Mouse (Mus musculus) forebrain, embryonic 16.5 days (tissue): Measurements from ENCODE around the gene Il1b. TPM values are rescaled to one million over a fixed set of nuclear protein-coding genes. Genes with fewer than 3 reads are reported as not detected.

ENCODE experiments used
- ATAC-seq: fragments of 200-750 bp; cut with Nextera tagmentation; 2 replicates; pipeline ENCODE4 v1.8.0; 2017; ENCODE audit warnings: mild to moderate bottlenecking, moderate library complexity
- H3K27ac ChIP-seq: fragments of 300-500 bp; sonication (generic); 2 replicates; pipeline ENCODE4 v1.5.1; 2014; ENCODE audit warnings: low read length, control low read depth
- H3K27me3 ChIP-seq: fragments of 300-500 bp; sonication (generic); replicated peaks from 2 replicates; pipeline ENCODE4 v1.6.1; 2014; ENCODE audit warnings: low read length; ENCODE audit not compliant: control insufficient read depth, insufficient read depth
- H3K36me3 ChIP-seq: fragments of 300-500 bp; sonication (generic); 2 replicates; pipeline ENCODE4 v1.6.1; 2014; ENCODE audit not compliant: control insufficient read depth, insufficient read depth
- H3K4me1 ChIP-seq: fragments of 300-500 bp; sonication (generic); replicated peaks from 2 replicates; pipeline ENCODE4 v1.6.1; 2014; ENCODE audit warnings: low read length; ENCODE audit not compliant: control insufficient read depth, insufficient read depth
- H3K4me2 ChIP-seq: fragments of 300-500 bp; sonication (generic); 2 replicates; pipeline ENCODE4 v1.6.1; 2014; ENCODE audit warnings: mild to moderate bottlenecking, low read length, control low read depth
- H3K4me3 ChIP-seq: fragments of 300-500 bp; sonication (generic); replicated peaks from 2 replicates; pipeline ENCODE4 v1.5.1; 2014; ENCODE audit warnings: mild to moderate bottlenecking, low read length, control low read depth
- H3K9ac ChIP-seq: fragments of 300-500 bp; sonication (generic); replicated peaks from 2 replicates; pipeline ENCODE4 v1.6.1; 2014; ENCODE audit warnings: low read depth, low read length, control low read depth
- H3K9me3 ChIP-seq: fragments of 300-500 bp; sonication (generic); 2 replicates; pipeline ENCODE4 v1.6.1; 2016; ENCODE audit warnings: low read length; ENCODE audit not compliant: control insufficient read depth
- WGBS: fragments of 180-500 bp; shearing (Covaris S2); extraction: QIAGEN DNeasy Blood & Tissue Kit; methylation state at CpG from one replicate; pipeline ENCODE4 v1.1.7; 2014; 5-methylcytosine and 5-hydroxymethylcytosine counted together
- polyA plus RNA-seq: library from polyadenylated mRNA; unstranded; fragments of >200 nt; fragmentation: Nextera tagmentation; extraction: Ambion mirVana; gene quantifications from 2 replicates; pipeline ENCODE4 v1.2.1, GENCODE M21; 2015

The Il1b gene
- polyA plus RNA-seq, 1 experiment from 2014 or later = not detected

- Histone ChIP-seq H3K27ac (no peak overlapping the region), H3K27me3 (no peaks in the 10 kb centered on the region), H3K4me1 (no peaks in the 10 kb centered on the region), H3K4me3 (no peak overlapping the region), H3K9ac (no peak overlapping the region), H3K36me3 (no peaks in the 10 kb centered on the region), H3K4me2 (no peak overlapping the region), H3K9me3 (no peaks in the 10 kb centered on the region)
- 83% methylated on average over 5 of the region's 5 CpGs for WGBS
- no peak for ATAC-seq
These were observed 10.0 kb upstream of the Il1b start for GRCm38 (mm10) chr2:129380746-129381474.

- H3K36me3 ChIP-seq = no peaks in the 10 kb centered on the region
- H3K27ac ChIP-seq = no peak overlapping the region
- no peak overlapping the region for H3K4me2 ChIP-seq
- 63% methylated on average over 5 of the region's 5 CpGs for WGBS
- H3K27me3 ChIP-seq = no peaks in the 10 kb centered on the region
- no peak overlapping the region for H3K4me3 ChIP-seq
- ATAC-seq = no peak
- no peaks in the 10 kb centered on the region for H3K9me3 ChIP-seq
- no peak overlapping the region for H3K9ac ChIP-seq
- H3K4me1 ChIP-seq = no peaks in the 10 kb centered on the region
These were observed 9.3 kb upstream of the Il1b start for GRCm38 (mm10) chr2:129380211-129380610.

GRCm38 (mm10) chr2:129373307-129373706, 2.4 kb upstream of the Il1b start:
- no peaks in the 10 kb centered on the region for H3K4me1 ChIP-seq
- H3K36me3 ChIP-seq = no peaks in the 10 kb centered on the region
- no peak overlapping the region for H3K27ac ChIP-seq
- WGBS = 88% methylated on average over 4 of the region's 4 CpGs
- no peaks in the 10 kb centered on the region for H3K9me3 ChIP-seq
- no peak overlapping the region for H3K4me3 ChIP-seq
- H3K27me3 ChIP-seq = no peaks in the 10 kb centered on the region
- H3K9ac ChIP-seq = no peak overlapping the region
- no peak for ATAC-seq
- no peak overlapping the region for H3K4me2 ChIP-seq

- Histone ChIP-seq H3K4me2 (no peak overlapping the region), H3K9ac (no peak overlapping the region), H3K9me3 (no peaks in the 10 kb centered on the region), H3K36me3 (no peaks in the 10 kb centered on the region), H3K27ac (no peak overlapping the region), H3K27me3 (no peaks in the 10 kb centered on the region), H3K4me1 (no peaks in the 10 kb centered on the region), H3K4me3 (no peak overlapping the region)
- no peak for ATAC-seq
- 80% methylated on average over 3 of the region's 3 CpGs for WGBS
These were observed 1.3 kb downstream of the Il1b start for GRCm38 (mm10) chr2:129369615-129370014.

- Histone ChIP-seq H3K36me3 (no peaks in the 10 kb centered on the region), H3K4me2 (no peak overlapping the region), H3K4me3 (no peak overlapping the region), H3K27ac (no peak overlapping the region), H3K4me1 (no peaks in the 10 kb centered on the region), H3K9me3 (no peaks in the 10 kb centered on the region), H3K27me3 (no peaks in the 10 kb centered on the region), H3K9ac (no peak overlapping the region)
- ATAC-seq = no peak
- WGBS = 92% methylated on average over 5 of the region's 5 CpGs
These were observed 2.1 kb downstream of the Il1b start for GRCm38 (mm10) chr2:129368795-129369194.

GRCm38 (mm10) chr2:129368106-129368505, 2.8 kb downstream of the Il1b start:
- no peaks in the 10 kb centered on the region for H3K27me3 ChIP-seq
- no peak overlapping the region for H3K4me2 ChIP-seq
- no peak overlapping the region for H3K4me3 ChIP-seq
- WGBS = 72% methylated on average over 2 of the region's 2 CpGs
- no peaks in the 10 kb centered on the region for H3K4me1 ChIP-seq
- H3K9me3 ChIP-seq = no peaks in the 10 kb centered on the region
- no peak overlapping the region for H3K27ac ChIP-seq
- no peak overlapping the region for H3K9ac ChIP-seq
- no peak for ATAC-seq
- H3K36me3 ChIP-seq = no peaks in the 10 kb centered on the region

- 82% methylated on average over 5 of the region's 5 CpGs for WGBS
- no peak overlapping the region for H3K4me3 ChIP-seq
- H3K9ac ChIP-seq = no peak overlapping the region
- no peak for ATAC-seq
- H3K36me3 ChIP-seq = no peaks in the 10 kb centered on the region
- H3K9me3 ChIP-seq = no peaks in the 10 kb centered on the region
- no peak overlapping the region for H3K4me2 ChIP-seq
- H3K27ac ChIP-seq = no peak overlapping the region
- no peaks in the 10 kb centered on the region for H3K4me1 ChIP-seq
- H3K27me3 ChIP-seq = no peaks in the 10 kb centered on the region
These were observed 3.7 kb downstream of the Il1b start for GRCm38 (mm10) chr2:129367246-129367645.

GRCm38 (mm10) chr2:129360975-129361560, 9.9 kb downstream of the Il1b start:
- H3K4me2 ChIP-seq = no peak overlapping the region
- no peak for ATAC-seq

GRCm38 (mm10) chr2:129360197-129360596, 10.7 kb downstream of the Il1b start:
- no peaks in the 10 kb centered on the region for H3K27me3 ChIP-seq
- H3K27ac ChIP-seq = no peak overlapping the region
- no peaks in the 10 kb centered on the region for H3K36me3 ChIP-seq
- H3K4me1 ChIP-seq = no peaks in the 10 kb centered on the region
- WGBS = 89% methylated on average over 10 of the region's 10 CpGs
- no peak overlapping the region for H3K4me3 ChIP-seq
- H3K9ac ChIP-seq = no peak overlapping the region
- ATAC-seq = no peak
- no peak overlapping the region for H3K4me2 ChIP-seq
- no peaks in the 10 kb centered on the region for H3K9me3 ChIP-seq

More at GRCm38 (mm10) chr2:129360975-129361560, 9.9 kb downstream of the Il1b start:
- no peaks in the 10 kb centered on the region for H3K27me3 ChIP-seq
- H3K4me1 ChIP-seq = no peaks in the 10 kb centered on the region
- no peaks in the 10 kb centered on the region for H3K9me3 ChIP-seq
- no peak overlapping the region for H3K4me3 ChIP-seq
- 76% methylated on average over 3 of the region's 3 CpGs for WGBS
- H3K9ac ChIP-seq = no peak overlapping the region
- H3K27ac ChIP-seq = no peak overlapping the region
- no peaks in the 10 kb centered on the region for H3K36me3 ChIP-seq
